Mouse (Mus musculus): ENCODE data around the gene Psmb7. TPM values are rescaled to one million over a fixed set of nuclear protein-coding genes. Genes with fewer than 3 reads are reported as not detected.

The Psmb7 gene
- polyA plus RNA-seq, 1 experiment from 2014 or later: 214 TPM

- Histone ChIP-seq H3K36me3 (ENCODE audit: control insufficient read depth, insufficient read depth) (peaks cover 17% of the 10 kb centered on the region), H3K9ac (ENCODE audit: low read length) (no peak overlapping the region), H3K27ac (ENCODE audit: low read length) (peak overlapping the region; percentile 2; the same call in 1 of the 2 replicates), H3K4me3 (ENCODE audit: low read length) (no peak overlapping the region), H3K4me2 (ENCODE audit: low read depth, low read length) (no peak overlapping the region), H3K4me1 (ENCODE audit: control insufficient read depth, insufficient read depth, low read length) (peaks cover 10% of the 10 kb centered on the region), H3K9me3 (replicated peaks; ENCODE audit: control insufficient read depth, low read length) (no peaks in the 10 kb centered on the region), H3K27me3 (ENCODE audit: control insufficient read depth, insufficient read depth, low read length) (no peaks in the 10 kb centered on the region)
- peak; percentile 57; the same call in 1 of the 2 replicates for ATAC-seq (replicated peaks; ENCODE audit: extremely low read depth, insufficient read depth, low FRiP score)
- WGBS: 33% methylated on average over 6 of the region's 6 CpGs
Measured at GRCm38 (mm10) chr2:38586733-38587132, 57.2 kb downstream of the Psmb7 start.

- WGBS: 57% methylated on average over 5 of the region's 5 CpGs
- Histone ChIP-seq H3K4me3 (ENCODE audit: low read length) (no peak overlapping the region), H3K4me1 (ENCODE audit: control insufficient read depth, insufficient read depth, low read length) (peaks cover 11% of the 10 kb centered on the region), H3K9me3 (replicated peaks; ENCODE audit: control insufficient read depth, low read length) (no peaks in the 10 kb centered on the region), H3K36me3 (ENCODE audit: control insufficient read depth, insufficient read depth) (peaks cover 16% of the 10 kb centered on the region), H3K4me2 (ENCODE audit: low read depth, low read length) (no peak overlapping the region), H3K27me3 (ENCODE audit: control insufficient read depth, insufficient read depth, low read length) (no peaks in the 10 kb centered on the region), H3K9ac (ENCODE audit: low read length) (no peak overlapping the region), H3K27ac (ENCODE audit: low read length) (no peak overlapping the region)
- no peak for ATAC-seq (replicated peaks; ENCODE audit: extremely low read depth, insufficient read depth, low FRiP score)
Measured at GRCm38 (mm10) chr2:38585379-38585736, 58.5 kb downstream of the Psmb7 start.

- Histone ChIP-seq H3K4me3 (ENCODE audit: low read length) (no peak overlapping the region), H3K9me3 (replicated peaks; ENCODE audit: control insufficient read depth, low read length) (no peaks in the 10 kb centered on the region), H3K4me2 (ENCODE audit: low read depth, low read length) (no peak overlapping the region), H3K36me3 (ENCODE audit: control insufficient read depth, insufficient read depth) (peaks cover 12% of the 10 kb centered on the region; the same call in 1 of the 2 replicates), H3K27ac (ENCODE audit: low read length) (no peak overlapping the region), H3K27me3 (ENCODE audit: control insufficient read depth, insufficient read depth, low read length) (no peaks in the 10 kb centered on the region), H3K4me1 (ENCODE audit: control insufficient read depth, insufficient read depth, low read length) (peaks cover 11% of the 10 kb centered on the region), H3K9ac (ENCODE audit: low read length) (no peak overlapping the region)
- 61% methylated on average over 13 of the region's 13 CpGs for WGBS
- no peak for ATAC-seq (replicated peaks; ENCODE audit: extremely low read depth, insufficient read depth, low FRiP score)
Measured at GRCm38 (mm10) chr2:38584514-38585378, 59.1 kb downstream of the Psmb7 start.

DNA sequence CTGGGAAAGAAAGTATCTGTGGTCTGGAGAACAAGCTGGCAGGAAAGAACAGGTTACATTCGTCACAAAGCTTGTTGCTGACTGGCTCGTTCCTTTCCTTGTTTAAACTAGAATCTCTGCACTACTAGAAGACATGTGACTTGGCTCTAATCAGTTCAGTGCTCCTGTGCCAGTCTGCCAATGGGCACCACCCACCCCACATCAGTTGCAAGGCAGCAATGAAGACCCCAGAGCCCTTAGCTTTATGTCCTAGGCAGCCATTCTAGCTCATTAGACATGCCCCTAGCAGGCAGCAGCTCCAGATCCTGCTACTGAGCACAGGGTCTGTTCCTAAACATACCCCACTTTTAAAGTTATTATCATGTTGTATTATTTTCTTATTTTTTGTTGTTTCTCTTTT, 59.9 kb downstream of the Psmb7 start:
- 76% methylated on average over 2 of the region's 2 CpGs for WGBS
- no peaks in the 10 kb centered on the region for H3K27me3 ChIP-seq (ENCODE audit: control insufficient read depth, insufficient read depth, low read length)
- no peak for ATAC-seq (replicated peaks; ENCODE audit: extremely low read depth, insufficient read depth, low FRiP score)
- H3K4me1 ChIP-seq (ENCODE audit: control insufficient read depth, insufficient read depth, low read length): peaks cover 11% of the 10 kb centered on the region
- no peak overlapping the region for H3K27ac ChIP-seq (ENCODE audit: low read length)
- peaks cover 9% of the 10 kb centered on the region; the same call in 1 of the 2 replicates for H3K36me3 ChIP-seq (ENCODE audit: control insufficient read depth, insufficient read depth)
- no peak overlapping the region for H3K4me3 ChIP-seq (ENCODE audit: low read length)
- H3K9me3 ChIP-seq (replicated peaks; ENCODE audit: control insufficient read depth, low read length): no peaks in the 10 kb centered on the region
- no peak overlapping the region for H3K9ac ChIP-seq (ENCODE audit: low read length)
- H3K4me2 ChIP-seq (ENCODE audit: low read depth, low read length): no peak overlapping the region

DNA sequence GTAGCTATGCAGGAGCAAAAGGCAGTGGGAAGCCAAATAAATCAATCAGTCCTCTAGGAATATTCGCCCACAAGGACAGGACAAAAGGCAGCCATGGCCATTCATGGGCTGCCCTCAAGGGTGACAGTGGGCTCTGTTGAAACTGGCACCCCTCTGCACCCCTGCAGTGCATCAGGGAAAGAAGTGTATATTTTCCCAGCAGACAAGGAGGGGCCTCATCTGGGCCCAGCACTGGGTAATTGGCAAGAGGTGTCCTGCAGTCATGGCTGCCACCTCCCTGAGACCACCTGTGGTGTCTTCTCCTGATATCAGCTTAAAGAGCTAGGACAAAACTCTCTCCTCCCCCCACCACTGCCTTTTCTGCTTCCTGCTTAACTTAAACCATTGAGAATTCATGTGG, 64.4 kb downstream of the Psmb7 start:
- no peaks in the 10 kb centered on the region for H3K27me3 ChIP-seq (ENCODE audit: control insufficient read depth, insufficient read depth, low read length)
- H3K4me3 ChIP-seq (ENCODE audit: low read length): no peak overlapping the region
- H3K4me2 ChIP-seq (ENCODE audit: low read depth, low read length): no peak overlapping the region
- H3K9ac ChIP-seq (ENCODE audit: low read length): no peak overlapping the region
- ATAC-seq (replicated peaks; ENCODE audit: extremely low read depth, insufficient read depth, low FRiP score): no peak
- H3K27ac ChIP-seq (ENCODE audit: low read length): no peak overlapping the region
- no peaks in the 10 kb centered on the region for H3K9me3 ChIP-seq (replicated peaks; ENCODE audit: control insufficient read depth, low read length)
- 73% methylated on average over 1 of the region's 1 CpGs for WGBS
- H3K4me1 ChIP-seq (ENCODE audit: control insufficient read depth, insufficient read depth, low read length): peaks cover 4% of the 10 kb centered on the region; the same call in 1 of the 2 replicates
- H3K36me3 ChIP-seq (ENCODE audit: control insufficient read depth, insufficient read depth): no peaks in the 10 kb centered on the region

DNA sequence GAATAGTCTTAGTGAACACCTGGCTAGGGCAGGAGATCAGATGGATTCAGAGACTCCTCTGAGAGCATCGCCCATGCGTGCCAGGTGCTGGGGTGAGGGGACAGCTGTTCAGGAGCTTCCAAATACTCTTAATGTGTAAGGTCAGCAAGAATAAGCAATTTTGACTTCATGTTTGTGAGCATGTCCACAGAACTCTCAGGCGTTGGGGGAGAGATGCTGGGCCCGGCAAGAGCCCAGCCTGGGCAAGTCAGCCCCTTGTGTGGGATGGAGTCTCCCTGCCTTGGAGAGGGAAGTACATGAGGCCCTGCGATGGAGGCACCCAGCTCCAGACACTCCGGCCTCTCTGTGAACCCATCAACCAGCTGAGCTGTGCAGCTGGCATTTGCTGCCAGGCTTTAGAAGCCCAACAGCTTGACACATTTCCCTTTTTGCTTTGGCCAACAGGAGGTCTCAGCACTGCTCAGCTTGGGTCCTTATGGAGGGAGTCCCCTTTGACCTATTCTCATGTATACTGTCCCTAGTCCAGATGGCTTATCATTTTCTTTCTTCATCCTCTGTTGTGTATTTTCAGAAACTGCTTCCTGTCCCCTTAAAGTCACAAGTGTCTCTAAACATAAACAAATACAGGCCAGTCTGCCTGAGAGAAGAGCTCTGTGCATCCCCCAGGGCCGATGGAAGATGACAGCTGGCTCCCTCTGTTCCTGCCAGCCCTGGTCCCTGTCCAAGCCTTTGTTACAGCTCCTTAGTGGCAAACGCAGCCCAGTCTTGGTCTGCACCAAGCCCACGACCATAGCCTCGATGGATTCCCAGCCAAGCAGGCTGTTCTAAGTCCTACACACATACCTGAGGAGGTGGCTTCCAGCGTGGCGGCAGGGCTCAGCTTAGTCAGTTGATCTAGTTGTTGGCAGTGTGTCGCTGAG, 65.0 kb downstream of the Psmb7 start:
- Histone ChIP-seq H3K4me2 (ENCODE audit: low read depth, low read length) (no peak overlapping the region), H3K36me3 (ENCODE audit: control insufficient read depth, insufficient read depth) (no peaks in the 10 kb centered on the region), H3K27ac (ENCODE audit: low read length) (no peak overlapping the region), H3K27me3 (ENCODE audit: control insufficient read depth, insufficient read depth, low read length) (no peaks in the 10 kb centered on the region), H3K9ac (ENCODE audit: low read length) (no peak overlapping the region), H3K9me3 (replicated peaks; ENCODE audit: control insufficient read depth, low read length) (no peaks in the 10 kb centered on the region), H3K4me1 (ENCODE audit: control insufficient read depth, insufficient read depth, low read length) (peaks cover 4% of the 10 kb centered on the region; the same call in 1 of the 2 replicates), H3K4me3 (ENCODE audit: low read length) (no peak overlapping the region)
- WGBS: 66% methylated on average over 13 of the region's 13 CpGs
- ATAC-seq (replicated peaks; ENCODE audit: extremely low read depth, insufficient read depth, low FRiP score): no peak

DNA sequence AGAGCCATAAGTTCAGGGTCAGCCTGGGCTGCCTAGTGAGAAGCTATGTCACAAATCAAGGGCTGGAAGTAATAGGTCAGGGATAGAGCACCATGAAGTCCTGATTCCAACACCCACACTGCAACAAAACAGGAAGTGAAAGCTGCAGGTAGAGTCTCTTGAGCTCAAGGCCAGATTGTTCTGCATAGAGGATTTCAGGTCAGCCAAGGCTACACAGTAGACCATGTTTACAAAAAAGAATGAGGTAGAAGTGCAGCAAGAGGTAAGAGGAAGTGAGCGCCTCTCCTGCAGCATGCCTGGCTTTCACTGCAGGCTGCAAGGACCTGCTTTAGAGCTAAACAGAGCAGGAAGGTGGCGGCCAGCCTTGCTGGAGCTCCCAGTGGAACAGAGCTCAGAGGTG, 69.2 kb downstream of the Psmb7 start:
- Histone ChIP-seq H3K27me3 (ENCODE audit: control insufficient read depth, insufficient read depth, low read length) (no peaks in the 10 kb centered on the region), H3K36me3 (ENCODE audit: control insufficient read depth, insufficient read depth) (peaks cover 7% of the 10 kb centered on the region; the same call in 1 of the 2 replicates)
- 90% methylated on average over 2 of the region's 2 CpGs for WGBS

DNA sequence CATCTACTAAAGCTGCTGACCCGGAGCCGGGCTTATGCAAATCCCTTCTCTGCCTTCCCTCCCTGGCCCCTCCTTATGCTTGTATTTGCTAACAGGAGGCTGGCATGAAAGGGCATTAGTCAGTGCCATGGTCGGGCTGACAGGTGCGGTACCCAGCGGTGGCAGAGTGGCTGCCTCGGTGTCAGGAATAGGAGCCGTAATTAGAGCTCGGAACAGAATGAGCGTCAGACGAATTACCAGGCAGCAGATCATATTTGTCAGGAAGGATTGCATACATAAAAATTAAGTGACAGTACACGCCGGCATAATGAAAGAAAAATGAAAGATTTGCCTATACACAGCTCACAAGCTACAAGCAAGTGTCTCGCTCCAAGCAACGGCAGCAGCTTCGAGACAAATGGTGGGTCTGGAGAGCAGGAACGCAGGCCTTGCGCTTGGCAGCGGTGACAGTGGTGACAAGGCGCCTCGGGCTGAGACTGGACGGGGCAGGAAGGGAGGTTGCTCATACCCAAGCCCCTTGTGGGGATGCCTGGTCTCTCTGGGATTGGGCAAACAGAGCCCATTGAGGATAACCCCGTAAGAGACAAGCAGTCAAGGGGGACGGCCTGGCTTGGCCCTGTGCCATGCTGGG, 71.8 kb downstream of the Psmb7 start:
- Histone ChIP-seq H3K27ac (ENCODE audit: low read length) (no peak overlapping the region), H3K9ac (ENCODE audit: low read length) (no peak overlapping the region), H3K36me3 (ENCODE audit: control insufficient read depth, insufficient read depth) (peaks cover 11% of the 10 kb centered on the region; the same call in 1 of the 2 replicates), H3K9me3 (replicated peaks; ENCODE audit: control insufficient read depth, low read length) (no peaks in the 10 kb centered on the region), H3K4me3 (ENCODE audit: low read length) (no peak overlapping the region), H3K27me3 (ENCODE audit: control insufficient read depth, insufficient read depth, low read length) (no peaks in the 10 kb centered on the region), H3K4me2 (ENCODE audit: low read depth, low read length) (no peak overlapping the region), H3K4me1 (ENCODE audit: control insufficient read depth, insufficient read depth, low read length) (no peaks in the 10 kb centered on the region)
- no peak for ATAC-seq (replicated peaks; ENCODE audit: extremely low read depth, insufficient read depth, low FRiP score)
- WGBS: 88% methylated on average over 23 of the region's 23 CpGs

More for the DNA sequence above, 69.2 kb downstream of the Psmb7 start:
- no peaks in the 10 kb centered on the region for H3K4me1 ChIP-seq (ENCODE audit: control insufficient read depth, insufficient read depth, low read length)
- H3K9me3 ChIP-seq (replicated peaks; ENCODE audit: control insufficient read depth, low read length): no peaks in the 10 kb centered on the region
- no peak overlapping the region for H3K27ac ChIP-seq (ENCODE audit: low read length)
- no peak overlapping the region for H3K9ac ChIP-seq (ENCODE audit: low read length)
- no peak overlapping the region for H3K4me3 ChIP-seq (ENCODE audit: low read length)
- no peak for ATAC-seq (replicated peaks; ENCODE audit: extremely low read depth, insufficient read depth, low FRiP score)
- no peak overlapping the region for H3K4me2 ChIP-seq (ENCODE audit: low read depth, low read length)
